In the genomic region with DNA sequence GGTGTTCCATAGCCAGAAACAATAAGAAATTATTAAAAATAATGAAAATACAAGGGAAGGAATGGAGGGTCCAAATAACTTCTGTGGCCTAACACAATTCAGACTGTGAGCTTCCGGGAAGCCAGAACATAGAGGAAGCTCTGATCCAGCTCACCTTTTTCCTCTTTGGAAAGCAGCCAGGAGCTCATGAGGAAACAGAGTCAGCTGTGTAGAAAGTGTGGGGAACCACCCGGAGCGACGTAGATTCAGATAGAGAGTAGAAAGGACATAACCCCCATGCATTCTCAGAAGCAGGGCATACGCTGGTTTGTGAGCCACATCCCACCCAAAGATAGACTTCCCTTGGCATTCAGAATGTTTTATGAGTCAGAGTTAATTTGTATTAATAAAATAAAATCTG, we compare ENCODE assay signal across 30 mouse cellular contexts.
"Had no signal": no experiment of that assay in that cellular context is flagged by ENCODE, and none has a peak within 500 bp of the region (broad histone marks: within the 10 kb centered on the region; RNA-seq: fewer than 3 reads in every experiment).

No protein-coding gene starts in this region.

- H3K4me3 ChIP-seq: left cerebral cortex, adult 2 months; limb, embryonic 10.5 days; limb, embryonic 12.5 days; limb, embryonic 13.5 days; limb, embryonic 15.5 days; liver, embryonic 12.5 days; liver, embryonic 13.5 days; liver, embryonic 15.5 days; lung, embryonic 15.5 days; megakaryocyte, embryonic 14.5 days; midbrain, embryonic 10.5 days; midbrain, embryonic 12.5 days; midbrain, embryonic 13.5 days; midbrain, embryonic 15.5 days; myocyte had no signal

- H3K4me1 ChIP-seq: liver, embryonic 12.5 days; liver, embryonic 13.5 days; liver, embryonic 15.5 days; megakaryocyte, embryonic 14.5 days; midbrain, embryonic 12.5 days had no signal

- H3K36me3 ChIP-seq: limb, embryonic 10.5 days; limb, embryonic 12.5 days; limb, embryonic 13.5 days; limb, embryonic 15.5 days; liver, embryonic 12.5 days; liver, embryonic 13.5 days; liver, embryonic 15.5 days; lung, embryonic 15.5 days; midbrain, embryonic 10.5 days; midbrain, embryonic 12.5 days; midbrain, embryonic 13.5 days; midbrain, embryonic 15.5 days had no signal

- H3K9ac ChIP-seq: limb, embryonic 12.5 days; limb, embryonic 13.5 days; limb, embryonic 15.5 days; liver, embryonic 12.5 days; liver, embryonic 13.5 days; liver, embryonic 14.5 days; liver, embryonic 15.5 days; liver, postnatal 0 days; lung, embryonic 15.5 days; midbrain, embryonic 12.5 days; midbrain, embryonic 13.5 days; midbrain, embryonic 15.5 days had no signal

- ATAC-seq: liver, embryonic 12.5 days; liver, postnatal 0 days; lung, postnatal 0 days; midbrain, embryonic 13.5 days; midbrain, embryonic 15.5 days; midbrain, embryonic 16.5 days had no signal

- DNase-seq: left cerebral cortex, postnatal 4 days; liver; liver, embryonic 13.5 days; liver, postnatal 0 days; lung, adult 18-20 months; lung, postnatal 10 days; lung, postnatal 14 days; lung, postnatal 36 days; lung, postnatal 4 days; midbrain, embryonic 14.5 days had no signal

- H3K9me3 ChIP-seq: limb, embryonic 10.5 days; limb, embryonic 12.5 days; limb, embryonic 13.5 days; limb, embryonic 15.5 days; liver, embryonic 12.5 days; liver, embryonic 13.5 days; lung, embryonic 15.5 days; midbrain, embryonic 10.5 days; midbrain, embryonic 12.5 days; midbrain, embryonic 13.5 days; midbrain, embryonic 15.5 days had no signal

- H3K27ac ChIP-seq: left cerebral cortex, adult 2 months; limb, embryonic 10.5 days; limb, embryonic 12.5 days; limb, embryonic 13.5 days; limb, embryonic 15.5 days; liver, embryonic 12.5 days; liver, embryonic 13.5 days; liver, embryonic 14.5 days; liver, embryonic 15.5 days; lung, embryonic 15.5 days; macrophage; midbrain, embryonic 10.5 days; midbrain, embryonic 12.5 days; midbrain, embryonic 13.5 days; midbrain, embryonic 15.5 days had no signal

- H3K27me3 ChIP-seq: limb, embryonic 12.5 days; limb, embryonic 13.5 days; limb, embryonic 15.5 days; liver, embryonic 12.5 days; liver, embryonic 13.5 days; liver, embryonic 15.5 days; lung, embryonic 15.5 days; megakaryocyte, embryonic 14.5 days; midbrain, embryonic 13.5 days; midbrain, embryonic 15.5 days had no signal

- H3K4me2 ChIP-seq: limb, embryonic 12.5 days; limb, embryonic 13.5 days; limb, embryonic 15.5 days; liver, embryonic 11.5 days; liver, embryonic 12.5 days; liver, embryonic 13.5 days; liver, embryonic 15.5 days; lung, embryonic 15.5 days; midbrain, embryonic 11.5 days; midbrain, embryonic 12.5 days; midbrain, embryonic 13.5 days; midbrain, embryonic 15.5 days had no signal
